Mouse (Mus musculus): ENCODE data around the gene Magi1.

GRCm38 (mm10) chr6:94152881-94153280 lies 130.8 kb downstream of the Magi1 start:
- TF ChIP-seq POLR2A (IDR thresholded peaks at IDR 0.05; ENCODE audit: insufficient read depth, low read depth, low read length) (no peak), CTCF (IDR thresholded peaks at IDR 0.05) (no peak), EP300 (IDR thresholded peaks at IDR 0.05; ENCODE audit: insufficient read depth, low read depth, low read length) (no peak)
